Mouse (Mus musculus) testis, adult 2 months (tissue): Measurements from ENCODE around the gene Hist2h3c1.

ENCODE experiments used
- CTCF ChIP-seq: fragments of 200-500 bp; IDR thresholded peaks from 2 replicates; pipeline ENCODE4 v1.5.1; 2012; ENCODE audit warnings: low read depth, mild to moderate bottlenecking, inconsistent platforms, low read length, moderate library complexity; ENCODE audit not compliant: control insufficient read depth, insufficient read depth, insufficient replicate concordance
- POLR2A ChIP-seq: fragments of 200-500 bp; IDR thresholded peaks from 2 replicates; pipeline ENCODE4 v1.6.1; 2012; ENCODE audit warnings: low read depth, mild to moderate bottlenecking, inconsistent platforms, low read length, moderate library complexity; ENCODE audit not compliant: control insufficient read depth

DNA sequence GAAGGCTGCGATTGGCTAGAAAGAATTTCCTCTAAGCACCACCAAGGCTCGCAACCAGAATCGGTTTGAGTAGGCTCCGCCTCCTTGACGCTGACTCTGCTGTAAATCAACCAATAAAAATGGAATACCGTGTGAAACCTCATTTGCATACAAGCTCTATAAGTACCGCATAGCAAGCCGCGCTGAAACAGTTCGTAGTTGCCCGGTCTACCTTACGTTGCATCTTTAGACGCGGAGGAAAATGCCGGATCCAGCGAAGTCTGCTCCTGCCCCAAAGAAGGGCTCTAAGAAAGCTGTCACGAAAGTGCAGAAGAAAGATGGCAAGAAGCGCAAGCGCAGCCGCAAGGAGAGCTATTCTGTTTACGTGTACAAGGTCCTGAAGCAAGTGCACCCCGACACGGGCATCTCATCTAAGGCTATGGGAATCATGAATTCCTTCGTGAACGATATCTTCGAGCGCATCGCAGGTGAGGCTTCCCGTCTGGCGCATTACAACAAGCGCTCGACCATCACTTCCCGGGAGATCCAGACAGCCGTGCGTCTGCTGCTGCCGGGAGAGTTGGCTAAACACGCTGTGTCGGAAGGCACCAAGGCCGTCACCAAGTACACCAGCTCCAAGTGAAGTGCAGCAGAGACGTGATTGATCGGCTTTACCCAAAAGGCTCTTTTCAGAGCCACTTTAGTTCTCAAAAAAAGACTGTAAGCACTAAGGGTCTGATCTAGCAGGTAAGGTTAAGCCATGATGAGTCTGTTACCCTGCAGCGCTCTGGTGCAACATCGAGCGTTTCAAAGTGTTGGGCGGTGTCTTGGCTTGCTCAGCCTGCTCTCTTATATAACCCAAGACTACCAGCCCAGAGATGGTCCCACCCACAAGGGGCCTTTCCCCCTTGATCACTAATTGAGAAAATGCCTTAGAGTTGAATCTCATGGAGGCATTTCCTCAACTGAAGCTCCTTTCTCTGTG lies 23.3 kb downstream of the Hist2h3c1 start, which contains the start of gene Hist2h2bb:
- TF ChIP-seq POLR2A, result peak; percentile 90
- no peak for TF ChIP-seq CTCF
